Mouse (Mus musculus) left cerebral cortex, postnatal 10 days (tissue): ENCODE measurements at regions not wholly inside any gene's neighbourhood (a gene's known extent, or its start where the extent isn't known, plus 50 kb on each side); places are given as distances from the start of the nearest gene placed in this dataset.

Source experiments
- DNase-seq, 2 experiments: peaks; one replicate each; pipeline ENCODE4 v3.0.0; 2021 to 2022; ENCODE audit warnings: low spot score in 2 of 2, mixed read lengths in 1 of 2; ENCODE audit errors: extremely low spot score in 1 of 2
- intact Hi-C: fragments of 180-260 bp; cut with DNase I; formaldehyde crosslinking; loops from one replicate; pipeline ENCODE4 v1.15.1; 2025

GRCm38 (mm10) chr1:164511628-164512385, 53.7 kb upstream of the Atp1b1 start:
- intact Hi-C loops: no loop called here
- no peak for DNase-seq

GRCm38 (mm10) chr1:164509226-164509625, 51.1 kb upstream of the Atp1b1 start:
- no peak for DNase-seq
- intact Hi-C loops: no loop called here

GRCm38 (mm10) chr1:164508556-164508955, 50.4 kb upstream of the Atp1b1 start:
- DNase-seq: no peak
- intact Hi-C loops: no loop called here

GRCm38 (mm10) chr1:164508106-164508505, 50.0 kb upstream of the Atp1b1 start:
- no peak for DNase-seq
- intact Hi-C loops: no loop called here
